Mouse (Mus musculus) forebrain, embryonic 12.5 days (tissue): ENCODE results near the gene Dazap2. TPM values are rescaled to one million over a fixed set of nuclear protein-coding genes. Genes with fewer than 3 reads are reported as not detected.
"Not testable (repeated sequence)": the region's sequence is repeated elsewhere in the genome, so short reads cannot be mapped to it uniquely, and the experiment has no call there.

Experiments used
- ATAC-seq: fragments of 200-750 bp; cut with Nextera tagmentation; 2 replicates; pipeline ENCODE4 v1.8.0; 2017; ENCODE audit warnings: moderate TSS enrichment; ENCODE audit not compliant: low FRiP score
- H3K27ac ChIP-seq: fragments of 300-500 bp; sonication (generic); 2 replicates; pipeline ENCODE4 v1.5.1; 2016; ENCODE audit warnings: mild to moderate bottlenecking
- H3K27me3 ChIP-seq: fragments of 300-500 bp; sonication (generic); 2 replicates; pipeline ENCODE4 v1.6.1; 2016; ENCODE audit warnings: mild to moderate bottlenecking
- H3K36me3 ChIP-seq: fragments of 300-500 bp; sonication (generic); replicated peaks from 2 replicates; pipeline ENCODE4 v1.6.1; 2016; ENCODE audit warnings: mild to moderate bottlenecking
- H3K4me1 ChIP-seq: fragments of 300-500 bp; sonication (generic); 2 replicates; pipeline ENCODE4 v1.6.1; 2016
- H3K4me2 ChIP-seq: fragments of 300-500 bp; sonication (generic); 2 replicates; pipeline ENCODE4 v1.6.1; 2016; ENCODE audit warnings: mild to moderate bottlenecking, moderate library complexity
- H3K4me3 ChIP-seq: fragments of 300-500 bp; sonication (generic); replicated peaks from 2 replicates; pipeline ENCODE4 v1.5.1; 2016; ENCODE audit warnings: mild to moderate bottlenecking
- H3K9ac ChIP-seq: fragments of 300-500 bp; sonication (generic); 2 replicates; pipeline ENCODE4 v1.6.1; 2016; ENCODE audit warnings: mild to moderate bottlenecking
- H3K9me3 ChIP-seq: fragments of 300-500 bp; sonication (generic); 2 replicates; pipeline ENCODE4 v1.6.1; 2016
- WGBS: fragments of 180-500 bp; shearing (Covaris S2); methylation state at CpG from one replicate; pipeline ENCODE4 v1.1.7; 2016; 5-methylcytosine and 5-hydroxymethylcytosine counted together
- polyA plus RNA-seq: library from polyadenylated mRNA; unstranded; fragments of >200 nt; fragmentation: Nextera tagmentation; extraction: Ambion mirVana; gene quantifications from 2 replicates; pipeline ENCODE4 v1.2.1, GENCODE M21; 2016

Gene Dazap2
- polyA plus RNA-seq, 1 experiment from 2014 or later, result 197 TPM

DNA sequence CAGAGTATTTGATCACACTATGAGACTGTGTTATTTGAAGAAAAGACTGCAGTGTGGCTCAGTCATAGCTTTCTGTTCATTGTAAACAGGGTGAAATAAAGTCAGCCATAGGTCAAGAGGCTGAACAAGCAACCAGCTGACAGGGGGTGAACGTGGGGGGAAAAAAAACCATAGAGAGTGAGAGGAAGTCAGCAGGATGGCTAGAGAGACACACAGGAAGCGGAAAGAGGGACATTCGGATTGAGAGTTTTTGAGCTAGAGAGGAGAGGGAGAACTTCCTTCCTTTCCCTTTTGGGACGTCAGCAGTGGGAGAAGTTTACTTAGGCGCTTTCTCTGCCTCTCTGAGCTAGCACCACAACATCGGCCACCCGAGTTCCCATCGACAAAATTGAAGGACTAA is 24.7 kb upstream of the Dazap2 start:
- no peaks in the 10 kb centered on the region for H3K4me1 ChIP-seq
- 80% methylated on average over 8 of the region's 8 CpGs for WGBS
- H3K9me3 ChIP-seq, result no peaks in the 10 kb centered on the region
- no peaks in the 10 kb centered on the region for H3K27me3 ChIP-seq
- H3K27ac ChIP-seq, result no peak overlapping the region
- H3K4me3 ChIP-seq, result no peak overlapping the region
- peaks cover 37% of the 10 kb centered on the region for H3K36me3 ChIP-seq
- no peak for ATAC-seq
- H3K9ac ChIP-seq, result no peak overlapping the region
- no peak overlapping the region for H3K4me2 ChIP-seq

DNA sequence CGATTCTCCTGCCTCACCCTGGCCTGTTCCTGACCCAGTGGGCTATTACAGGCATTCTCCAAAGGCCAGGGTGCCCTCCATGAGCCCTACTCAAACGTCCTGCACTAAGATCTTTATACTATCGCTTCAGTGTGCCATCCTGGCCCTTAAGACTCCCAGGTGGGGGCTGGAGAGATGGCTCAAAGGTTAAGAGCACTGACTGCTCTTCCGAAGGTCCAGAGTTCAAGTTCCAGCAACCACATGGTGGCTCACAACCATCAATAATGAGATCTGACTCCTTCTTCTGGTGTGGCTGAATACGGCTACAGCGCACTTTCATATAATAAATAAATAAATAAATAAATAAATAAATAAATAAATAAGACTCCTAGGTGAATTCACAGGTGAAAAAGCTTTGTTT is 22.3 kb upstream of the Dazap2 start:
- H3K4me3 ChIP-seq, result no peak overlapping the region
- no peaks in the 10 kb centered on the region for H3K27me3 ChIP-seq
- WGBS, result 81% methylated on average over 6 of the region's 6 CpGs
- ATAC-seq, result no peak
- H3K36me3 ChIP-seq, result peaks cover 13% of the 10 kb centered on the region; the same call in 1 of the 2 replicates
- H3K4me1 ChIP-seq, result no peaks in the 10 kb centered on the region
- H3K9ac ChIP-seq, result no peak overlapping the region
- no peaks in the 10 kb centered on the region for H3K9me3 ChIP-seq
- no peak overlapping the region for H3K27ac ChIP-seq
- H3K4me2 ChIP-seq, result no peak overlapping the region

DNA sequence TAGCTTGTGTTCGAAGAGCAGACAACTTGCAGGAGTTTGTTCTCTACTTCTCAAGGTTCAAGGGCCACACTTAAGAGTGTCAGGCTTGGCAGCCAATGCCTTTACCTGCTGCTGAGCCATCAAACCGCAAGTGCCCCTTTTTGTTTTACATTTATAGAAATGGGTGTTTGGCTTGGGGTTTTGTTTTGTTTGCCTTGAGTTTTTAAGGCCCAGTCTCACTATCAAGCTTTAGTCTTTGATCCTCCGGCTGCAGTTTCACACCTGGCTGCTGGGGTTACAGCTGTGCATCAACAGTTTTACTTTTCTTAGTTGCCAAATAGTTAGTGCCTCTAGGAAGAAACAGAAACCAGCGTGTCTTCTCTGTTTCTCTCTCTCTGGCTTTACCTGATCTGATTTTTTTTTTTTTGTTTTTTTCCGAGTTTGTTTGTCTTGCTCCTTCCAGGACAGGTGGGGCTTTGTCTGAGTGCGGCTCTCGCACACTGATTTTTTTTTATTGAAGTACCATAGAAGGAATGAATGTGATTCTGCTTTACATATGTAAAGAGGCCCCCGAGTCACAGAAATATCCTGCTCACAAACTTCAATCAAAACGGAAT is 16.8 kb upstream of the Dazap2 start:
- Histone ChIP-seq H3K4me3 (peak overlapping the region; percentile 92), H3K4me1 (peaks cover 22% of the 10 kb centered on the region), H3K36me3 (no peaks in the 10 kb centered on the region), H3K9ac (peak overlapping the region; percentile 95), H3K9me3 (no peaks in the 10 kb centered on the region), H3K27ac (no peak overlapping the region), H3K4me2 (peak overlapping the region; percentile 86), H3K27me3 (peaks cover 27% of the 10 kb centered on the region)
- 28% methylated on average over 9 of the region's 9 CpGs for WGBS
- no peak for ATAC-seq

DNA sequence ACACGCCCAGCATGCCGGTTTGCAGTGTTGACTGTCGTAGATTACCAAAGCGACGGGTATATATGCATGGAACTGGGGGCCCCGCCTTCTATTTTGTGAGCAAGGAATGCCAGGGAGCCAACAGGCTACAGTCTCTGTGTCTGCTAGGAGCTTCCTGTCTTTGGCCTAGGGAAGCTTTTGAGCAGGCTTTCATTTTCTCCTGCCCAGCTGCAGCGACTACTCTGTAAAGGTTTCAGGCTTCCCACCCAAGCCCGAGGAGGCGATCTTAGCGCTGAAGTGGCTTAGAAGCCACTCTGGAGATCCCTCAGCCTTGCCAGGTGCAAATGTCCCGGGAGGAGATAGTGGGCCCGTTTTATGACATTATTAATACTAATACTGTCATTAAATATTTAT is 16.3 kb upstream of the Dazap2 start:
- H3K4me1 ChIP-seq, result peaks cover 22% of the 10 kb centered on the region
- H3K36me3 ChIP-seq, result no peaks in the 10 kb centered on the region
- peak overlapping the region; percentile 92 for H3K4me3 ChIP-seq
- peaks cover 32% of the 10 kb centered on the region for H3K27me3 ChIP-seq
- ATAC-seq, result peak; percentile 20; the same call in 1 of the 2 replicates
- H3K9me3 ChIP-seq, result no peaks in the 10 kb centered on the region
- H3K9ac ChIP-seq, result peak overlapping the region; percentile 95
- peak overlapping the region; percentile 86 for H3K4me2 ChIP-seq
- H3K27ac ChIP-seq, result peak overlapping the region; percentile 48; the same call in 1 of the 2 replicates
- WGBS, result 2% methylated on average over 12 of the region's 12 CpGs

DNA sequence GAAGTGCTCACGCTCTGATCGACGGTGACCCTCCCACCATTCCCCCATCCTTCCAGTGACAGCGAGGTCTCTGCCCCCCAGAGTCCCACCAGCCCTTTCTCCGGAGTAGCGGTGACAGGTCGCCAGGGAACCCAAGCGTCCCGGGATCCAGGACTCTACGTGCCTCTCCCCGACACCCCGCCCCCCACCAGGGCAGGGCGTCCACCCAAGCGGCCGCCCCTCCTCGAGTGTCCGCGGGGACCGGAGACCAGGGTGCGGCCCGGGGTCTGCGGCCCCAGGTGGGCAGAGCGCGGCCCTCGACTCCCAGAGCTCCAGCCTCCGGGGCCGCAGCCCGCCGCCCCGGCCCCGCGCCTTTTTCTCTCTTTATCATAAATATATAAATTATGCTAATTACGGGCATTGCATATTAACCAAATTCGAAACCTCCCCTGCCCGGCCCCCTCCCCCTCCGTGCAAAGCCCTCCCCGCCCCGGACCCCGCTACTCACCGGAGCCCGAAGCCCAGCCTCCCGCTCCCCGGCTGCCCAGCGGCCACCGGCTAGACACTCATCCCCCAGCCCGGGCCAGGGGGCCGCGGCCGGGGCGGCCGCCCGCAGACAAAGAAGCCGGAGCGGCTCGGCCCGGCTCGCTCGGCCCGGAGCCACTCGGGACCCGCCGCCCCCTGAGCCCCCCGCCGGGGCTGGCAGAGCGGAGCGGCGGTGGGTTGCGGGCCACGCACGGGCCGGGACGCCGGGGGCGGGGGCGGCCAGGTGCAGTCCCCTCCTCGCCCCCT is 15.7 kb upstream of the Dazap2 start, which contains the start of gene Pou6f1:
Gene Pou6f1, minus strand, starts transcription at position 709 of the 771 bp plus-strand sequence.
- Histone ChIP-seq H3K4me3 (peak within 1 kb of the TSS; percentile 92), H3K36me3 (no peaks in the 10 kb centered on the region), H3K27ac (peak within 1 kb of the TSS; percentile 83), H3K4me1 (peaks cover 25% of the 10 kb centered on the region), H3K9me3 (no peaks in the 10 kb centered on the region), H3K27me3 (peaks cover 35% of the 10 kb centered on the region), H3K9ac (peak within 1 kb of the TSS; percentile 95), H3K4me2 (peak within 1 kb of the TSS; percentile 86)
- ATAC-seq, result peak; percentile 74
- 1% methylated on average over 67 of the region's 76 CpGs for WGBS

DNA sequence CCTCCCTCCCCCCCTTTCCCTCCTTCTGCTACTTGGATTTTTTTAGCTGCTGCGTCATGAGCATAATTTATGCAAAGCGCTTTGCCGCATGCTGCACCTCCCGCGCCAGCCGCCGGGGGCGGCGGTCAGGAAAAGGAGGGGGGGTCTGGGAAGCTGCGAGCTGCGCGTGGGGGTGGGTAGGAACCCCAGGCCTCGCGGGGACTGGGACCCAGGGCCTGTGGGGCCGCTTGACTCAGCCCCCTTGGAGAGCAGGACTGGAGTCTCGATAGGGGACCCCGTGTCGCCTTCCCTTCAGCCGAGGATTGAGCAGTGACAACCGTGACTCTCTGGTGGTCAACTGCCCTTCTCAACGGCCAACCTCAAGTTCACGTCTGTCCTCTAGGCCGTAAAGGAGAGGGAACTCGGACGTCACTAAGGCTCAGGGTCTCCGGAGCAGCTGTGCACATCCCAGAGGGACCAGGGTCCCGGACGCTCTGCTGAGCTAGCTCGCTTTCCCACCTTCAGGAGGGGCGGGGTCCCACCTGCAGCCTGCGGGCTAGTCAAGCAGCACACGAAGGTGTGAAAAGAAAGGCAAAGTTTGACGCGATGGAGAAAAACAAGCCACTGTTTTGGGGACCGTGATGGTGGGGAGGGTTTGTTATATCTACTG is 15.0 kb upstream of the Dazap2 start:
- Histone ChIP-seq H3K4me3 (peak overlapping the region; percentile 92), H3K27ac (peak overlapping the region; percentile 83), H3K27me3 (peaks cover 35% of the 10 kb centered on the region), H3K4me1 (peaks cover 32% of the 10 kb centered on the region), H3K36me3 (no peaks in the 10 kb centered on the region), H3K9me3 (no peaks in the 10 kb centered on the region), H3K9ac (peak overlapping the region; percentile 95), H3K4me2 (peak overlapping the region; percentile 86)
- ATAC-seq, result peak; percentile 76
- 1% methylated on average over 26 of the region's 35 CpGs for WGBS

DNA sequence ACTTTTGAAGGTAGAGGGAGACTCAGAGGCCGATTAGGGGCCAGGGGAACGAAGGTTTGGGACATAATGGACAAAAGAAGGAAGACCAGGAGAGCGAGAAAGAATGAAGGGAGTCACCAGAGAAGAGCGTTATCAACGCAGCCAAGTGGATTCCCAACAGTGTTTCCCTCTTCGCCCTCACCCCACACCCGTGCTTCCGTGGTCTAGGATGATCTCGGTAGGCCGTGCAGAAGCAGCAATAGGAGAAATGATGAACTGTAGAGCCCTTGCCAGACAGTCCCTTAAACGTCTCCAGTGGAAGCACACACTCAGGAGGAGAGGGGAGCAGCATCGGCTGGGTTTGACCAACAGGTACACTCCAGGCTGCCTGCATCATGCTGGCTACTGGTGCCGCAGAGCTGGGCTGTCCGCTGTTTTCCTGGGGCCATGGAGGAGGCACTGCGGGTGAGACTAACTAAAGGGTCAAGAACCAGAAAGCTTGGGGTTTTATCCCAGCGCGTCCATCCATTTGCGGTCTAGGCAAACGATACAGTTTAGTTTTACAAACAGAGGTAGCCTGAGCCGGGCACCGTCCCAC is 14.4 kb upstream of the Dazap2 start:
- Histone ChIP-seq H3K9me3 (no peaks in the 10 kb centered on the region), H3K4me1 (peaks cover 38% of the 10 kb centered on the region), H3K27me3 (peaks cover 38% of the 10 kb centered on the region), H3K4me2 (peak overlapping the region; percentile 86), H3K4me3 (peak overlapping the region; percentile 92), H3K27ac (no peak overlapping the region), H3K9ac (no peak overlapping the region), H3K36me3 (no peaks in the 10 kb centered on the region)
- whole genome bisulfite sequencing, result 13% methylated on average over 21 of the region's 21 CpGs
- ATAC-seq, result no peak

DNA sequence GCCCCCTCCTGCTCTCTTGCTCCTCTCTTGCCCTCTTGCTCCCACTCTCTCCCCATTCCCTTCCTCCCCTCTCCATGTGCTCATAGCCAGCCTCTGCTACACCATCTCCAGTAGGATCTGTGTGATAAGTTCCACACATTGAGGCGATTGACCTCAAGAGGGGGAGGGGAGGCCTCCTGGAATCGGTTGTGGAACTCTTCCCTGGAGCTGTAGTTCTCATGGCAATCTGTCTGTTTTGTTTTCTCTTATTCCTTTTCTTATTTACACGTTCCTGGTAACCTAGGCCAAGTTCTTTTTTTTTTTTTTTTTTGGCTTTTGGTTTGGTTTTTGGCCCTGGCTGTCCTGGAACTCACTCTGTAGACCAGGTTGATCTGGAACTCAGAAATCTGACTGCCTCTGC is 13.5 kb upstream of the Dazap2 start:
- ATAC-seq, result no peak
- H3K27me3 ChIP-seq, result peaks cover 38% of the 10 kb centered on the region

DNA sequence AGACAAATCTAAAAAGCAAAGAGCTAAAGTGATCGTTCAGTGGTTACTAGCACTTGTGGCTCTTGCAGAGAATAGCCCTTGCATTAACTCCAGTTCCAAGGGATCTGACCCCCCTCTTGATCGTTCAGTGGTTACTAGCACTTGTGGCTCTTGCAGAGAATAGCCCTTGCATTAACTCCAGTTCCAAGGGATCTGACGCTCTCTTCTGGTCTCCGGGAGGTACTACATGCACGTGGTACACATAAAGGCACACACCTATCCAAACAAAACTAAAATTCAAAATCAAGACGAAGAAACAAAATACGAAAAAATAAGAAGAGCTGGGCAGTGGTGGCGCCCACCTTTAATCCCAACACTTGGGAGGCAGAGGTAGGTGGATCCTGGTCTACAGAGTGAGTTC is 8.5 kb upstream of the Dazap2 start:
- not testable (repeated sequence) for H3K36me3 ChIP-seq, H3K9ac ChIP-seq, H3K4me2 ChIP-seq, H3K27ac ChIP-seq, H3K9me3 ChIP-seq, H3K4me3 ChIP-seq, ATAC-seq
- WGBS, result 92% methylated on average over 8 of the region's 8 CpGs
- Histone ChIP-seq H3K27me3 (peaks cover 26% of the 10 kb centered on the region), H3K4me1 (peaks cover 22% of the 10 kb centered on the region)

More for the DNA sequence above, 13.5 kb upstream of the Dazap2 start:
- H3K9me3 ChIP-seq, result no peaks in the 10 kb centered on the region
- peaks cover 39% of the 10 kb centered on the region for H3K4me1 ChIP-seq
- H3K36me3 ChIP-seq, result no peaks in the 10 kb centered on the region
- no peak overlapping the region for H3K4me3 ChIP-seq
- 49% methylated on average over 3 of the region's 3 CpGs for WGBS
- H3K9ac ChIP-seq, result no peak overlapping the region
- H3K4me2 ChIP-seq, result no peak overlapping the region
- no peak overlapping the region for H3K27ac ChIP-seq

DNA sequence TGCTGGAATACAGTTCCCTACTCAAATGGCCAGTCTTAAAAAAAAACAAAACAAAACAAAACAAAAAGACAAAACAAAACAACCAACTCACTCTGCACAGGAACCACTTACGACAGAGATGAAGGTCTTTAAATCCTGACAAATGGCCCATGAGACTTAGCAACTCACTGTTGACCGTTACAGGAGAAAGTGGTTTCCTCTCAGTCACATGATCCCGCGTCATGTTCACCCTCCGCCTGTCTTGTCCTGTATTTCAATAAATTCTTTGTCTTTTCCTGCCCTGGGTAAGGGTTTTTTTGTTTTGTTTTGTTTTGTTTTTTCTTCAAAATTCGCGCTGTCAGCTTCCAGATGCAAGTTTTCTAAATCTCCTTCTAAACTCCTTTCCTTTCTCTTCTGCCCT is 3.2 kb upstream of the Dazap2 start:
- Histone ChIP-seq H3K9ac (no peak overlapping the region), H3K4me3 (no peak overlapping the region), H3K4me1 (peaks cover 26% of the 10 kb centered on the region), H3K4me2 (no peak overlapping the region), H3K27me3 (peaks cover 6% of the 10 kb centered on the region; the same call in 1 of the 2 replicates), H3K27ac (no peak overlapping the region), H3K9me3 (no peaks in the 10 kb centered on the region), H3K36me3 (no peaks in the 10 kb centered on the region; the same call in 1 of the 2 replicates)
- ATAC-seq, result no peak
- WGBS, result 91% methylated on average over 7 of the region's 7 CpGs

DNA sequence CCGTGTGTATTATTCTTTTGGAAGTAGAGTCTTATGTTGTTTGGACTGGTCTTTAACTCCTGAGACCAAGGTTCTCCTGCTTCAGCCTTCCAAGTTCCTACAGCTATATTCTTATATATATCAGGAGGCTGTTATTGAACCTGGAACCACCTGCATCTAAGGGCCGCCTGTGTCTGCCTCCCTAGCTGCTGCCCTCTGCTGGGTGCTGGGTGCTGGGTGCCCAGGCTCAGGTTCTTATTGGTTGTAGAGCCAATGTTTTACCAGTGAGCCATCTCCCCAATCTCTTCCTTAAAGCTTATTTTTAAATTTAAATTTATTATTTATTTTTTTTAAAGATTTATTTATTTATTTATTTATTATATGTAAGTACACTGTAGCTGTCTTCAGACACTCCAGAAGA is 2.7 kb upstream of the Dazap2 start:
- H3K27me3 ChIP-seq, result peaks cover 6% of the 10 kb centered on the region; the same call in 1 of the 2 replicates
- no peak overlapping the region for H3K4me2 ChIP-seq
- peaks cover 28% of the 10 kb centered on the region for H3K4me1 ChIP-seq
- no peak for ATAC-seq
- no peak overlapping the region for H3K4me3 ChIP-seq
- WGBS, result 69% methylated on average over 2 of the region's 2 CpGs
- H3K27ac ChIP-seq, result no peak overlapping the region
- no peak overlapping the region for H3K9ac ChIP-seq
- H3K9me3 ChIP-seq, result no peaks in the 10 kb centered on the region
- peaks cover under 1% of the 10 kb centered on the region for H3K36me3 ChIP-seq

DNA sequence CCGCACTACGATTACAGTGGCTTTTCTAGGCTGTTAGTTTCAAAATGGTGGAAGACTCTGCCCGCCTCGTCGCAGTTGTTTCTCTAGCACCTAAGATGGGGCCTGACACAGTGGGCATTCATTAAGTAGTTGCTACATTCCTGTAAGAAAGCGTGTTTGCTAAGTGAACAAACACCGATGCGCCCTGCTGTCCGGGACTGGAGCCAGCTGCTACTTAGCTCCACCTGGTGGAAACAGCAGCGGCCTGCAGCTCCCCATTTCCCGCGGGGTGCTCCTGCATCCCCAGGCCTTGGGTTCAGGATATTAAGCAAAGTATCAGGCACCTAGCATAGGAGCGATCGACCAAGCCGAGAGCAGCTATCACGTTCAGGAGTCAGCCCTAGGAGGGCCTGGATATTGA is 1.6 kb upstream of the Dazap2 start:
- 0 out of 2 replicates have a peak overlapping the region, but pooled peaks have one; percentile 27 for H3K9ac ChIP-seq
- peak overlapping the region; percentile 43 for H3K4me2 ChIP-seq
- no peak overlapping the region for H3K27ac ChIP-seq
- peaks cover 6% of the 10 kb centered on the region; the same call in 1 of the 2 replicates for H3K27me3 ChIP-seq
- peaks cover 12% of the 10 kb centered on the region for H3K36me3 ChIP-seq
- WGBS, result 8% methylated on average over 16 of the region's 16 CpGs
- H3K9me3 ChIP-seq, result no peaks in the 10 kb centered on the region
- peaks cover 28% of the 10 kb centered on the region for H3K4me1 ChIP-seq
- no peak for ATAC-seq
- H3K4me3 ChIP-seq, result peak overlapping the region; percentile 19; the same call in 1 of the 2 replicates
